Mouse (Mus musculus): ENCODE measurements at regions not wholly inside any gene's neighbourhood (a gene's known extent, or its start where the extent isn't known, plus 50 kb on each side); places are given as distances from the start of the nearest gene placed in this dataset.

GRCm38 (mm10) chr1:88623040-88623439, 79.0 kb downstream of the Arl4c start:
- no peak for DNase-seq (ENCODE audit: low read depth, low spot score)

- DNase-seq (ENCODE audit: low read depth, low spot score): no peak
Measured at GRCm38 (mm10) chr1:88622356-88622755, 79.7 kb downstream of the Arl4c start.

GRCm38 (mm10) chr1:88621214-88621613, 80.8 kb downstream of the Arl4c start:
- no peak for DNase-seq (ENCODE audit: low read depth, low spot score)

GRCm38 (mm10) chr1:88613007-88613406, 89.0 kb downstream of the Arl4c start:
- DNase-seq (ENCODE audit: low read depth, low spot score): peak; percentile 84

GRCm38 (mm10) chr1:88611241-88611640, 90.8 kb downstream of the Arl4c start:
- no peak for DNase-seq (ENCODE audit: low read depth, low spot score)

GRCm38 (mm10) chr1:88610810-88611209, 91.2 kb downstream of the Arl4c start:
- no peak for DNase-seq (ENCODE audit: low read depth, low spot score)

- peak; percentile 92 for DNase-seq (ENCODE audit: low read depth, low spot score)
Measured at GRCm38 (mm10) chr1:88608826-88609225, 93.2 kb downstream of the Arl4c start.

- DNase-seq (ENCODE audit: low read depth, low spot score): peak; percentile 85
Measured at GRCm38 (mm10) chr1:88608236-88608635, 93.8 kb downstream of the Arl4c start.

GRCm38 (mm10) chr1:88605616-88606190, 95.8 kb upstream of the Glrp1 start:
- peak; percentile 91 for DNase-seq (ENCODE audit: low read depth, low spot score)

GRCm38 (mm10) chr1:88602241-88602640, 92.4 kb upstream of the Glrp1 start:
- DNase-seq (ENCODE audit: low read depth, low spot score): no peak

GRCm38 (mm10) chr1:88601801-88602200, 91.9 kb upstream of the Glrp1 start:
- no peak for DNase-seq (ENCODE audit: low read depth, low spot score)

GRCm38 (mm10) chr1:88600145-88600544, 90.3 kb upstream of the Glrp1 start:
- DNase-seq (ENCODE audit: low read depth, low spot score): no peak

- no peak for DNase-seq (ENCODE audit: low read depth, low spot score)
Measured at GRCm38 (mm10) chr1:88594484-88595254, 84.8 kb upstream of the Glrp1 start.

GRCm38 (mm10) chr1:88592036-88592435, 82.2 kb upstream of the Glrp1 start:
- DNase-seq (ENCODE audit: low read depth, low spot score): no peak

- no peak for DNase-seq (ENCODE audit: low read depth, low spot score)
Measured at GRCm38 (mm10) chr1:88590802-88591380, 81.0 kb upstream of the Glrp1 start.

GRCm38 (mm10) chr1:88588747-88589146, 78.9 kb upstream of the Glrp1 start:
- no peak for DNase-seq (ENCODE audit: low read depth, low spot score)

GRCm38 (mm10) chr1:88586823-88587820, 77.3 kb upstream of the Glrp1 start:
- DNase-seq (ENCODE audit: low read depth, low spot score): no peak

GRCm38 (mm10) chr1:88586128-88586527, 76.3 kb upstream of the Glrp1 start:
- no peak for DNase-seq (ENCODE audit: low read depth, low spot score)

GRCm38 (mm10) chr1:88584515-88585033, 74.7 kb upstream of the Glrp1 start:
- no peak for DNase-seq (ENCODE audit: low read depth, low spot score)

GRCm38 (mm10) chr1:88578231-88578620, 68.4 kb upstream of the Glrp1 start:
- no peak for DNase-seq (ENCODE audit: low read depth, low spot score)

GRCm38 (mm10) chr1:88577498-88578230, 67.8 kb upstream of the Glrp1 start:
- DNase-seq (ENCODE audit: low read depth, low spot score): peak; percentile 24
